Mouse (Mus musculus): ENCODE data around the gene Fmnl2.

Fmnl2 gene

DNA sequence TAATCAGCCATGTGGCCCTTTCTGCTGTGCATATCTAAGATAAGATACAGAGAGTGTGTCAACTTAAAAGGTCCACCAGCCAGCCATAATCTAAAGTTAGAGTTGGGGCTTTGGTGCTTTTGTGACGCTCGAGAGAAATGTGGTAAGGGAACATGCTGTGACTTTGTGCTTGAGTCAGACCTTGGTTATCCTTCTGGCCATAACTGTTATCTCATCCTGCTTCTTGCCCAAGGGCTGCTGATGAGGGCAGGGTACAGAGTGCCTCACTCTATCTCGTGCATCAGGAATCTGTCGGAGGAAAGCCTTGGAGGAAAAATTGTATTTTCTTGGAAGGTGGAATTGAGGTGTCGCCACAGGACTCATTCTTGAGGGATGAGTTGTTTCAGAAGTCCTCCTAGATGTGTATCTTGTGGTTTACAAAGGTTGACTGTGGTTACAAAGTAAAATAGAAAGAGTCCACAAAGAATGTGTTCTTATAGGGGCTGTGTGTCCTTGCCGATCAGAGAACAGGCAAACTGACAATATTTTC is 94.6 kb downstream of the Fmnl2 start:
- DNase-seq (ENCODE audit: extremely low spot score, low spot score): no peak

DNA sequence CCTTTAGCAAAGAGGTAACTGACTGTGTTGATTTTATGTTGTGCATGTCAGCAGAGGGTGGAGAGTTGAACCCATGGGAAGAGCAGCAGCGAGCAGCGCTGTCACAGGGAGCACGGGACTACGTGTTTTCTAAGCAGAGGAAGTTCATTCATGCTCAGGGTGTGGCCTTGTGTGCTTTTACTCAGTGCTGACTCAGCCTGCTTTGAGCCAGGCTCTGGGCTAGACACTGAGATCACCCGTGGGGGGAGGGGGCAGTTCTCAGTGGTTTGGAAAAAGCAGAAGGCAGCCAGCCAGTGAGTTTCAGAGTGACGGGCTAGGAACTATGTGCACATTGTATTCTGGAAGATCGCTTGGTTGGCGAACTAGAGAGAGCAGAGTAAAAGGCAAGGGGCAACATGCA is 97.4 kb downstream of the Fmnl2 start:
- DNase-seq (ENCODE audit: extremely low spot score, low spot score): no peak

DNA sequence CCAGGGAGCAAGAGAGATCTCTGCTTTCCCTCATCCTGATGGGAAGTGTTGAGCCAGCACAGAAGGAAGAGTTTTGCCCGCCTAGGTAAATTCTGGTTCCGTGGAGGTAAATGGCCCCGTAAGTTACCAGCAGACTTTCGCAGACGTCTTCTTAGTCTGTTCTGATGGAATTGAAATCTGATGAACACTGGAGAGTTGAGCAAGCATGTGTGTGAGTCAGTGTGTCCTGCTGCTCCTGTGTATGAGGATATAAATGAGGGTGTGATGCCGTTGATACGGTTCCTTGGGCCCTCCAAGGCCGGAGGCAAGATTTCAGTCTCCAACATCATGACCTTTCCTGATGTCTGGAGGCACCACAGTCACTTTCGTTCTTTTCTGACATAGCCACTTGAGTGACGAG is 98.2 kb downstream of the Fmnl2 start:
- DNase-seq (ENCODE audit: extremely low spot score, low spot score): no peak

DNA sequence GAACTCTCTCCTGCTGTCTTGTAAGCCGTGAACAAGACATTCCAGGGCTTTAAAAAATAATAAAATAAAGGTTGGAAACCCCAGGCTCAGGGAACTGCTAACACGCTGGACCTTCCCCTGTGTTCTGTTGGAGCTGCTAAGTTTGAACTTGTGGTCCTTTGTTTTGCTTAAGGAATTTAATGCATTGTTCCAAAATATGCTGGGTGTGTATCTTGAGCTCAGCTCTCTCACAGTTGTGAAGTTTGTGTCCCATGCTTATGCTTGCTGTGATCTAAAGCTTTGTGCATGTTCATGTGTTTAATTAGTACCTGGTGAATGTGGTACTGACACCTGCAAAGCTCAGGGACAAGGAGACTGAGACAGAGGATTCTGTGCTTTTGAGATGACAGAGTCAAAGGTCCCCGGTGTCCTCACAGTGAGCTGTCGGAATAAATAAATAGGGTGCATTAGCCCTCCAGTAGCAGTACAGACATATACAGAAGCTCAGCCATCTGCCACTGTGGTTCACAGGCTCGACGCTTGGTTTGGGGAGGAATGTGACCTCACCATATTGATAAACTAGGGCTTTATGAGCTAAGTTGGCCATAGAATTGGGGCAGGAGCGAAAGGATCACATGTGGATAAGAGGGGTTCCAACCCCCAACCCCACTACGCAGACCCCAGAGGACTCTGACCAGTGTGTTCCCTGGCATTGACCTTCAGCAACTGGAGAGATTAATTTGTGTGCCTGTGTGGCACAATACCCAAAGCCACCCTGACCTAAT is 100.3 kb downstream of the Fmnl2 start:
- DNase-seq (ENCODE audit: extremely low spot score, low spot score): no peak

DNA sequence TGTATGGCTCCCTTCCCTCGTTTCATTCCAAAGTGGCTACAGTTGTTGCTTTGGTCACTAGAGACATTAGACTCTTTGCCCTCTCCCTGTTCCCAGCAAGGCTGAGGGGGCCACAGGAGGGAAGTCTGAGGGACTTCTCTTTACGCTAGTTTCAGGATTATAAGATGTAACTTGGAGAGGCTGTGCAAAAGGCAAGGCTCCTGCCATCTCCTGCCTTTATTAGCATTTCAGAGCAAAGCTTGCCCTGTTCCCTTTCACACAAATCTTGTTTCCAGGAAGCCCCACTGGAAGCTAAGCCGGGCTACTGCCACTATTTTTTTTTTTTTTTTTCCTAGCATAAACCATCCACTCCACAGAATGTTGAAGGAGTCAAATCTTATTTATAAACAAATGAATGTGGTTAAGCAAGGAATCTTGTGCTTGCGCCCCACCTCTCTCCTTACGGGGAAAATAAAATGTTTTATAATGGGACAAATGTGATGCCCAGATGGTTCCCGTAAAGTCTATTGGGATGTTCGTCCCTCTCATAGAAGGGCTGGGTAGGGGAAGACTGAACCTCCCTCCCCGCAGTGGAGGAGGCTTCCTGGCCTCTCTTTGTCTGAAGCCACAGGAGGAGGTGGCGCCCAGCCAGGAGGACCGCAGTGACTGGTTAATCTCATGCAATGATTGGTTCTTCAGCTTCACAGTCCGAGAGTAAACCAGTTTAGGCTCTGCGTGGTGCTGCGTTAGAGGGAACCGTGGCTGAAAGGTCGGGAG is 101.1 kb downstream of the Fmnl2 start:
- peak; percentile 44 for DNase-seq (ENCODE audit: extremely low spot score, low spot score)

DNA sequence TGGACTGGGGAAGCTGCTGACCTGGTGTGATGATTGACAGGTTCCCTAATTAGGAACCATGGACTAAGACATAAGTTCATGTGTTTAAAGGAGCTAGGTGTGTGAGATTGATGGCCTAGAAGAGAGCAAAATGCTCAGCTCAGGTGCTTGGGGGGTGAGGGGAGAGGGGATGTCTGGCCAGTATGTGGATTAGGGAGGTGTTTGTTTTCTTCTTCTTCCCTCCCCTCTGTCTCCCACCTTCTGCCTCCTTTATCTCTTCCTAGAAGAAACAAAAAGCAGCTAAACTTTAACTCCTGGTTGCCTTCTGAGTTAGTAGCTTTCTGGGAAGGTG is 101.6 kb downstream of the Fmnl2 start:
- DNase-seq (ENCODE audit: extremely low spot score, low spot score): no peak

DNA sequence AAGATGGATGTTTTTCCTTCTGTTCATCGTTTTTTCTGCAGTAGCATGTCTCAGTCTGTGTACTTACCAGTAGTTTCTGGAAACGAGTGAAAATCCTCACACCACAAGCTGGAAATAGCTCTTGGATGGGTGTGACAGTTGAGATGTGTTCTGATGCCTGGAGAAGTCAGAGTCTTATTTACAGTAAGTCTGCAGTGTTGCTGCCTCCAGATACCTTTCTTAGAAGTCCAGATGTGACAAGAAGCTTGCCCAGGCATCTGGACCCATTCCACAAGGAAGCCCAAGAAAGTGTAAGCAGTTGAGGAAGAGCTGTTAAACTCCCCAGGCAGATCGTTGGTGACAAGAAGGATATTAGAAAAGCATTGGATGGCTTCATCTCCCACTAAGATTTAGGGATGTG is 102.3 kb downstream of the Fmnl2 start:
- DNase-seq (ENCODE audit: extremely low spot score, low spot score): no peak

DNA sequence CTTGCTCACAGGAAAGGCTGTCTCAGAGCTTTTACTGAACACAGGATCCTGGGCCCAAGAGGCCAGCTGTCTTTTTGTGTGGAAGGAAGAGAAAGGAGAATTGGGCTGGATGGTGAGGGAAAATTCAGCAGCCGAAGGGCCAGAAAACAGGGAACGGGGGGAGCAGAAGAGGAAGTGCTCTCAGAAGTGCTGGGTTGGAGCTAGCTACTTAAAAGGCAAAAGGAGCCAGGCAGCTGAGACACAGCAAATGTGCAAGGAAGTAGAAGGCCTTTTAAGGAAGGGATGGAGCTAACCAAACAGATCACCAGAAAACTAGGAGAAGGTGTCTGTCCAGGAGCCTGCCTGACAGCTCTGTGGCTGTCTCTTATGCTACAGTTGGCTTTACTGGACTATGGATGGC is 103.0 kb downstream of the Fmnl2 start:
- DNase-seq (ENCODE audit: extremely low spot score, low spot score): no peak

DNA sequence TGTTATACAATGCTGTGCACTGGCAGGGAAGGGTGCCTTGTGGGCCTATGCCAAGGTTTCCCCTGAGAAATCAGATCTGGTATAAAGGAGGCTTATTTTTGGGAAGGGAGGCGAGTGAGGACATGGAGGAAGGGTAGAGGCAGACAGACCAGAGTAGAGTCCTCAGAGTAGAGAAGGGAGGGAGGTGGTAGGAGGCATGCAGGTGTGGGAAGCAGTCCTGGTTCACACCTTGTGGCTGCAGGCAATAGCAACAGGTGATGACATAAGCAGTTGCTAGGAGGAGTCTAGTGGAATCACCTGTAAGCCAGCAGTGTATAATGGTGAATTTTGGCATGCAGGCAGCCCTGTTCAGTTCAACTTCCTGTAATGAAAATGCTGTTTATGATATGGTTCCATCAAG is 105.8 kb downstream of the Fmnl2 start:
- DNase-seq (ENCODE audit: extremely low spot score, low spot score): no peak

DNA sequence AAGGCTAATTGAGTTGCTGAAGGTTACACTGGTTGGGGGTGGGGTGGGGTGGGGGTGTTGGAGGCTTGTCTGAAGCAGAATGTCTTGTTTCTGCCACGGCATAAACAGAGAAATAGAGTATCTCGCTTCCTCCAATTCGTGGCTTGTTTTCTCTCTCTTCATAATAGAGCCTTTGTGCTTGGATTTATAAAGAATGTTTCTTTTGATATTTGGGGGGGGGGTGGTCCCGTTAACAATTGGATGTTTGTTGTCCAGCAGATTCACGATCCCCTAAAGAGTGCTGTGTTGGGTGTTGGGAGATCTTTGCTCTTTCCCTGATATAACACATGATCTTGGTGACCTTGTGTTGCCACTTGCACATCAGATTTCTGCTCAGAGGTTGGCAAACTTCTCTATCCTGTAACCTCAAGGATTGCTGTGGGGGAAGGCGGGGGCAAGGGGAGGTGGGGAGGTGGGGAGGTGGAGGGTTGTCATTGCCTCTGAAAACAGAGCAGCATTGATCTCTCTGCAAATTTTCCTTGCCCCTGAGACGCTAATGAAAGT is 106.8 kb downstream of the Fmnl2 start:
- DNase-seq (ENCODE audit: extremely low spot score, low spot score): no peak

DNA sequence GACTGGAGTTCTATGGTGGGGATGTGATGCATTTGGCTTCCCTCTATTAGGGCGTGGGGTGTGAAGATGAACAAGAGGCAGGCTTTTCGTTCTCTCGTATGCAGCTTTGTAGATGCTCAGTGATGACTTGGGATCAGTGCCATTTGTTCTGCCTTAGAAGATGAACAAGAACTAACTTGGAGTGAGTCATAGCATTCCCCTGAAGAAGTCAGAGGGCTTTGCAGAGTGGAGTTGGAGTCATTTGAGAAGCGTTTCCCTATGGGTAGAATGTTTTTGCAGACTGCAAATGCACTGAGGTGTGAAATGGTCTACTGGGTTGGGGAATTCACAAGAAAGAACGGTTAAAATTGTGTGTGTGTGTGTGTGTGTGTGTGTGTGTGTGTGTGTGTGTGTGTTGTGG is 108.6 kb downstream of the Fmnl2 start:
- DNase-seq (ENCODE audit: extremely low spot score, low spot score): no peak

DNA sequence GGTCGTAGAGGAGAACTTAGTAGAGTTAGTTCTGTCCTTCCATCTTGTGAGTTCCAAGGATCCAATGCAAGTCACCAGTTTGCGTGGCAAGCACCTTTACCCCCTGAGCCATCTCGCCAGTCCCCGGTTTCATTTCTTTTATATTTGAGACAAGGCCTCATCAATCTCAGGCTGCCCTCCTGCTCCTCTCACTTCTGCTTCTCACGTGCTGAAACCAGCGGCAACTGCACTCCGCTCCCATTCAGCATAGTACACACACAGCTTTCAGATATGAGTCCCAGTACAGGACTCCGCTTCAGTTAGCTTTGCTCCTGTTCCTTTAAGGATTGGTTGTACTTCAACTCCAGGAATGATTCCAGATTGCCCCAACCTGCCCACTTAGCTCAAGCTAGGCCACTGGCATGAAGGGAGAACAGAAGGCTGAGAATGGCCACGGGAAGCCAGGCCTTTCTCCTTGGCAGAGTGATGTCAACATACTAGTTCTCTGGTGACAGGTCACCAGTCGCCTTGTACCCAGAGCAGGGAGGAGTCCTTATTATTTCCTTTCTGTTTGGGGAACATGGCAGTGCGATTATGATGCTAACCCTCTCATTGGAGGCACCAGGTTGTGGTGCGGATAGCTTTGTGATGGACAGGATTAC is 109.3 kb downstream of the Fmnl2 start:
- DNase-seq (ENCODE audit: extremely low spot score, low spot score): no peak

DNA sequence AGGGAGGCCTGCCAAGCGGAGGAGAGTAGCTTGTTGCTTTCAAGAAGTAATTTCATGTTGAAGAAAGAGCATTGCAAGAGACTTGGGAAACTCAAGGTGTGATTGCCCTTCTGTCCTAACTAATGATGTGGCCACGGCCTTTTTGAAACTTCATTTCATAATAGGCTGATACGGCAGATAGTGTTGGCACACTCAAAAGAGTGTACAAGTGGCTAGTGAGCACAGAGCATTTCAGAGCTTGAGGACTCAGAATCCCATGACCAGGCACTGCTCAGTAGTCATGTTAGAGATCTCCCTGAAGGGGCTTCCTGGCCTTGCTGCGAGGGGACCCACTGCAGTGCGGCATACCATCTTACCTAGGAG is 109.8 kb downstream of the Fmnl2 start:
- DNase-seq (ENCODE audit: extremely low spot score, low spot score): no peak

DNA sequence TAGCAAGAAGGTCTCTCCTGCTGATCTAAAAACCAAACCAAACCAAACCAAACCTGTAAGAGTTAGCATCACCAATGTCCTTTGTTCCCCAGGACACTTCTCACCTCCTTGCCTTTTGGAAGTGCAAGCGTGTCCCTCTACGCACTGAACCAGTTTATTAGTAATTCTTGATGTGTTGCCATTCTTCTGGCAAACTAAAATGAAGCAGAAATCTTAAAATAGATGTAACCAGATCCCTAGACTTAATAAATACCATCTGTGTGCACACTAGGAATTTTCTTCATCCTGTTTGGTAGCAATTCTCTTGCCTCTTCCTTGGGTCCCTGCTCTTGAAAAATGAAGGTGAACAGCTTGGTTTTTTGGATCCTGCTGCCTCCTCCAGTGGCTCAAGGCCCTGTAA is 111.2 kb downstream of the Fmnl2 start:
- no peak for DNase-seq (ENCODE audit: extremely low spot score, low spot score)

DNA sequence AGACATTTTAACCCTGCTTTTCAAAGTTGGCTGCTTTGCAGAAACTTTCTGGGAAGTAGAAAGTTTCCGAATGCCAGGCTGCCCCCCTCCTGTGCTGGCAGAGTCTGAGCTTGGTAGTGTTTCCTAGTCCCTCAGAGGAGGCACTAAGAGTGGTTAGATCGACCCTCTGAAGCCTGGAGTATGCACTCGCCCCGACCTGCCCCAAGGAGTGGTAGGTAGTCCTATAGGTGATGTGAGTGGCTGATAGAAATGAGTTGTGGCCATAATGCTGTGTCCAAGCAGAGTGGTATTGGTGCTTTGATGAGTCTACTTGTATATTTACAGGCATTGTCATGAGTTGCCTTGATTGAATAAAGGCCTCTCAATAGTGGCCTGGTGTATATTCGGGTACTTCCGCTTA is 116.4 kb downstream of the Fmnl2 start:
- no peak for DNase-seq (ENCODE audit: extremely low spot score, low spot score)

DNA sequence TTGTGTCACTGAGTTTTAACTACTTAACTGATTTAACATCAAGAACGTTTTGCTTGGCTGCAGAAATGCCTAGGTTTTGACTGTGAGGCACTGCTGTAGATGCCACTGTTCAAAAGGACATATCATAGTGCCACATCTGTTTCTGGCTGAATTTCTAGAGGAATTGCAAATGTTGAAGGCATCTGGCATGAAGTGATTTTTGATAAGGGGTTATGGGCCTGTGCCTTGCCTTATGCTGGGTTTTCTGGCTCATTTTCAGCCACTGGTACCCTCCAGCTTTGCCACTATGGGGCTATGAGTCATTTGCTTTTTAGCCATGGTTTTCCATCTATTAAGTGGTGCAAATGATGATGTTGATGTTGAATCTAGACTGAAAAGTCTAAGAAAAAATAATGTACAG is 117.1 kb downstream of the Fmnl2 start:
- DNase-seq (ENCODE audit: extremely low spot score, low spot score): no peak

DNA sequence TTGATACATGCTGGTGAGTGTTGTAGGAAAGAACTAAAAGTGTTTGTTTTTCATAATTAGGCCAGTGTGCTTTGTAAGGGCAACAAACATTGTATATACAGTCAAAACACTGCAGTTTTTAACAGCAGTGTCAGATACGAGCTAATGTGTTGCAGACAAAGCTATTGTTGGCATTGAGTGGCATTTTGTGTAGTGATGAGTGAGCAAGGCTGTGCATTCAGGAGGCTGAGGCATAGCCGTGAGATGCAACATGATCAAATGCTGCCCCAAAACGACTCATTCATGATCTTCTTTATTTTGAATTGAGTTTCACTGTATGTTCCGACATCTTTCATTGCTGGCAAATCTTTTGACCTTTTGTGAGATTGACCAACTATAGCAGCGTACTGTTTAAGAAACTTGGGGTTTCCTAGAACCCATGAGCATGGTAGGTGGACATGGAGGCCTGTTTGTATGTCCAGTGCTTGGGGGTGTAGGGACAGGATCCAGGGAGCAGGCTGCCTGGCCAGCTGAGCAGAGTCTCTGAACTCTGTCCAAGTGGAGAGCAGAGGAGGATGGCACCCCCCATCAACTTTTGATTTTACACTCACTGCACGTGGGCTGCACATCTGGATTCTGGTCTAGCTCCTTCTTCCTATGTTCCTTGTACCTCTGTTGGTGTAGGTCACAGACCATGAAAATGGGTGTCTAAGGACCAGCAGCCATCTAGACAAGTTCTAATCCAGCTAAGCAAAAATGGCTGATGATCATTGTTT is 120.4 kb downstream of the Fmnl2 start:
- no peak for DNase-seq (ENCODE audit: extremely low spot score, low spot score)

DNA sequence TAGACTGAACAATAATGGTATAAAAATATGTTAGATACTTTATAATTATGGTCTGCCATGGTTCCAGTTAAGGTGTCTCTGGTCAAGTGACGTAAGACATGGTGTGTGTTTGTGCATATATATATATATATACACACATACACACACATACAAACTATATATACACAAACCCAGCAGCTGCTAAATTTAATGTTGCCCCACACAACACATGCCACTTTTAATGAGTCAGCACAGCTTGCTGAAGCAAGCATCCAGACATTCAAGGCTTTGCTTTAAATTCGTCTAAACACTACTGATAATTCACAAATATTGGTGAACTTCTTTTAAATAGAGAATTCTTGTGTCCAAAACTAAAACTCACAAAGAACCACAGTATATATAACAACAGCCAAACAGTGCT is 121.1 kb downstream of the Fmnl2 start:
- no peak for DNase-seq (ENCODE audit: extremely low spot score, low spot score)

DNA sequence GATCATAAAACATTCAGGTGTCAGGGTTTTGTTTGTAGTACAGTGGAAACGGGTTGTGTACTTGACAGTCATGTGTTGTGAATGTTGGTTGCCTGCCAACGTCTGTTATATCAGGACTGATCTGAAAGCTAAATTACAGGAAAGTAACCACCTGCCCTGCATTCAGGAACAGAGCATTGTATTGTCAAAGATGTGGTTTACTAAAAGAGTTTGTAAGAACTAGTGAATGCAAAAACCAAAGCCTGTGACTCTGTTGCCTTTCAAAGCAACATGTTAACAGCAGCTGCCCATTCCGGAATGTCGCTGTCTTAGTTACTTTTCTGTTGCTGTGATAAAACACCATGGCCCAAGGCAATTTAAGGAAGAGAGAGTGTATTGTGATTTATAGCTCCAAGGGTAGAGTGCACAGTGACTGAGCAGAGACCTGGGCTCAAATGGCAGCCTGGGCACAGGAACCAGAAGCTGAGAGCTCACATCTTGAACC is 121.7 kb downstream of the Fmnl2 start:
- DNase-seq (ENCODE audit: extremely low spot score, low spot score): no peak

DNA sequence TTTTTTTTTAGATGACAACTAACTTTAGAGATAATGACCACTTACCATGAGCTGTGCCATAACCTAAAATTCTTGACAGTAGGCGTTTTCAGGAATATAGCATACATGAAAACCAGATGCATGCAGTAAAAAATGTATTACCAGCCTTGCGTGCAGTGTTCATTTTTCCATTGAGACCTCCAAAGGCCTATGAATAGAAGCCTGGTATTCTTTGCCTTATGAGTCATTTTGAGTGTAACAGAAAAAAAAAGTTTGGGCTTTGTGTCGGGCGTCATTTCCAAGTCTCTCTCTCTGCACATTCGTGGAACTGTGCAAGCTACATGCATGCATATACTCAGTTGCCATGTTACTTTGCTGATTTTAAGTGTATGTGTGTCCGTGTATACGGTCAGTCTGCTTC is 123.5 kb downstream of the Fmnl2 start:
- DNase-seq (ENCODE audit: extremely low spot score, low spot score): no peak

DNA sequence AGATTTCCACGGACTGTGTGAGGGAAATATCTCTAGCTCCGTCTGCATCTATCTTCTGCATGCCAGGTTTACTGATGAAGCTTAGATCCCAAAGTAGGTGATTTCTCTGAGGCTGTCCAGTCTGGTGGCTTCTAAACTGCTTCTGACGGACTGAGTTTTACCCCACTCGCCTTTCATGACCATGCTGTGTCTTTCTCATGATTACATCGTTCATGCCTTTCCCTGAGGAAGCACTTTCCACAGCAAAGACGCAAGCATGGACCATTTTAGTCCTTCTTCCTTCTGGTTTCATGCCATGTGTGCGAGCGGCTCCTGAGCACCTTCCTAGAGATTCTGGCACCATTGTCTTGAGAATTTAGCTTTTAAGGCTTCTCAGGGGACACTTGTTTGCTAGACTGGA is 123.9 kb downstream of the Fmnl2 start:
- no peak for DNase-seq (ENCODE audit: extremely low spot score, low spot score)
